Mouse (Mus musculus) midbrain, embryonic 14.5 days (tissue): ENCODE data around the gene Lhfpl5. TPM values are rescaled to one million over a fixed set of nuclear protein-coding genes. Genes with fewer than 3 reads are reported as not detected.

ENCODE experiments used
- ATAC-seq: fragments of 200-750 bp; cut with Nextera tagmentation; 2 replicates; pipeline ENCODE4 v1.8.0; 2017; ENCODE audit warnings: moderate number of reproducible peaks, moderate library complexity; ENCODE audit not compliant: low FRiP score, low TSS enrichment
- DNase-seq: peaks from one replicate; pipeline ENCODE4 v3.0.0-alpha.2; 2015
- H3K27ac ChIP-seq: fragments of 300-500 bp; sonication (generic); replicated peaks from 2 replicates; pipeline ENCODE4 v1.5.1; 2014; ENCODE audit warnings: mild to moderate bottlenecking, low read depth, low read length, moderate library complexity
- H3K27me3 ChIP-seq: fragments of 300-500 bp; sonication (generic); 2 replicates; pipeline ENCODE4 v1.6.1; 2014; ENCODE audit warnings: low read length, control low read depth, mixed read lengths; ENCODE audit not compliant: control insufficient read depth, insufficient read depth
- H3K36me3 ChIP-seq: fragments of 300-500 bp; sonication (generic); 2 replicates; pipeline ENCODE4 v1.6.1; 2014; ENCODE audit warnings: low read length, control low read depth; ENCODE audit not compliant: control insufficient read depth, insufficient read depth
- H3K4me1 ChIP-seq: fragments of 300-500 bp; sonication (generic); 2 replicates; pipeline ENCODE4 v1.6.1; 2014; ENCODE audit warnings: mild to moderate bottlenecking, antibody characterized with exemption, low read length, control low read depth; ENCODE audit not compliant: control insufficient read depth, insufficient read depth
- H3K4me2 ChIP-seq: fragments of 300-500 bp; sonication (generic); 2 replicates; pipeline ENCODE4 v1.6.1; 2014; ENCODE audit warnings: mild to moderate bottlenecking, low read length, moderate library complexity
- H3K4me3 ChIP-seq: fragments of 300-500 bp; sonication (generic); replicated peaks from 2 replicates; pipeline ENCODE4 v1.5.1; 2014; ENCODE audit warnings: low read depth, low read length
- H3K9ac ChIP-seq: fragments of 300-500 bp; sonication (generic); replicated peaks from 2 replicates; pipeline ENCODE4 v1.6.1; 2014; ENCODE audit warnings: mild to moderate bottlenecking, low read length, moderate library complexity
- H3K9me3 ChIP-seq: fragments of 300-500 bp; sonication (generic); 2 replicates; pipeline ENCODE4 v1.6.1; 2016; ENCODE audit warnings: low read length, control low read depth, mixed read lengths; ENCODE audit not compliant: control insufficient read depth
- WGBS: fragments of 180-500 bp; shearing (Covaris S2); extraction: QIAGEN DNeasy Blood & Tissue Kit; methylation state at CpG from one replicate; pipeline ENCODE4 v1.1.7; 2014; 5-methylcytosine and 5-hydroxymethylcytosine counted together
- polyA plus RNA-seq: library from polyadenylated mRNA; unstranded; fragments of >200 nt; fragmentation: Nextera tagmentation; extraction: Ambion mirVana; gene quantifications from 2 replicates; pipeline ENCODE4 v1.2.1, GENCODE M21; 2014

Lhfpl5 gene
- polyA plus RNA-seq, 1 experiment from 2014 or later = 7.1 TPM

DNA sequence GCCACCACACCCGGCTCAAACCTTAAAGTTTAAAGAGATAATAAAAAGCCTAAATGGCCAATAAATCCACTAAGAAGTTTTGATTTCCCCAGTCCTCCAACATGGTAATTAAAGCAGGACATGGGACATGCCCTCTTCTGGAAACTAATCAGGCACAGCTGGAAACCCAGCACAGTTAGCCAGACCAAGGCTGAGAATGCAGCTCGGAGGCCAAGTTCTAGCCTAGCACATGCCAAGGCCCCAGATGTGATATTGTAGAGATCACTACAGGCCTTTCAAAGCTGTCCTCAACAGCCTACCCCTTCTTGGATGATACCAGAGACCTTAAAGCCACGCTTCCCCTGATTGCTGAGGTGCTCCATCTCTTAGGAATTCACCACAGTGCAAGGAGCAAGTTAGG lies 11.1 kb downstream of the Lhfpl5 start:
- Histone ChIP-seq H3K9me3 (no peaks in the 10 kb centered on the region), H3K27ac (no peak overlapping the region), H3K4me1 (no peaks in the 10 kb centered on the region), H3K36me3 (peaks cover 39% of the 10 kb centered on the region), H3K4me3 (no peak overlapping the region), H3K27me3 (no peaks in the 10 kb centered on the region), H3K4me2 (no peak overlapping the region), H3K9ac (no peak overlapping the region)
- ATAC-seq = no peak
- WGBS = 89% methylated on average over 3 of the region's 3 CpGs
- no peak for DNase-seq

DNA sequence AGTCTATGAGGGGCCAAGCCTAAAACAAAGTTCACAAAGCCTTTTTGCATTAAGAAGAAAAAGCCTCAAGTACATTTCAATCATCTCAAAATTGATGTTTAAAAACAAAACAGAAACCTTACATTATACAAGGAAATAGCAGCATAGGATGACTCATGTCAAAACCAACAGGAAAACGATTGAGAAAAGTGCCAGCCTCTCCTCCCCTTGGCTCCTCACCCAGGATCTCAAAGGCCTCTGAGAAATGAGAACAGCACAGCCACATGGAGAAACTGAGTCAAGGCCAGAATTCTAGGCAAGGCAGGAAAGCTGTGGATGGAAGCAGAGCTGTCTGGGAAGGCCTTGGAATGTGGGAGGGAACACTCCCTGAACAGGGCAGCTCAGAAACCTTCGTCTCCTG lies 13.2 kb downstream of the Lhfpl5 start:
- H3K9ac ChIP-seq = no peak overlapping the region
- no peak for ATAC-seq
- 87% methylated on average over 2 of the region's 2 CpGs for WGBS
- H3K36me3 ChIP-seq = peaks cover 59% of the 10 kb centered on the region
- no peak overlapping the region for H3K4me2 ChIP-seq
- H3K9me3 ChIP-seq = no peaks in the 10 kb centered on the region
- no peak overlapping the region for H3K27ac ChIP-seq
- no peak for DNase-seq
- no peak overlapping the region for H3K4me3 ChIP-seq
- H3K27me3 ChIP-seq = no peaks in the 10 kb centered on the region
- no peaks in the 10 kb centered on the region for H3K4me1 ChIP-seq

DNA sequence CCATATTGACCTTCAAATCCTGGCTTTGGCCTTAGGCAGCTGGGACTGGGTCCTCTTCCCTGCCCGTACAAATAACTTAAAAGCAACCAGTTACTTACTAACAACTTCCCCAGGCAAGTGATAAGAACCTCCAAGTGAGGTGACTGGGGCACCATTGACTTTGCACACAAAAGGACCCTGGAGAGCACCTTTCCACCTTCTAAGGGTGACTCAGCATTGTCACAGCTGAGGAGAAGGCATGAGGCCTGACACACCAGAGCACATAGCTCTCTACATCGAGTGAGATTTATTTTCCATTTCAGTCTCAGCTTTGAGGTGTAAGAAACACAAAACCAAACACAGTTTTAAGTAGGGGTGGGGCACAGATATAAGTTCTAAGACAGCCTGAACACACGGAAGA lies 15.2 kb downstream of the Lhfpl5 start:
- no peak for ATAC-seq
- Histone ChIP-seq H3K4me2 (no peak overlapping the region), H3K4me3 (no peak overlapping the region), H3K27me3 (no peaks in the 10 kb centered on the region), H3K36me3 (peaks cover 69% of the 10 kb centered on the region), H3K9ac (no peak overlapping the region), H3K9me3 (no peaks in the 10 kb centered on the region), H3K4me1 (no peaks in the 10 kb centered on the region), H3K27ac (no peak overlapping the region)
- DNase-seq = no peak
- WGBS = 96% methylated on average over 3 of the region's 3 CpGs

DNA sequence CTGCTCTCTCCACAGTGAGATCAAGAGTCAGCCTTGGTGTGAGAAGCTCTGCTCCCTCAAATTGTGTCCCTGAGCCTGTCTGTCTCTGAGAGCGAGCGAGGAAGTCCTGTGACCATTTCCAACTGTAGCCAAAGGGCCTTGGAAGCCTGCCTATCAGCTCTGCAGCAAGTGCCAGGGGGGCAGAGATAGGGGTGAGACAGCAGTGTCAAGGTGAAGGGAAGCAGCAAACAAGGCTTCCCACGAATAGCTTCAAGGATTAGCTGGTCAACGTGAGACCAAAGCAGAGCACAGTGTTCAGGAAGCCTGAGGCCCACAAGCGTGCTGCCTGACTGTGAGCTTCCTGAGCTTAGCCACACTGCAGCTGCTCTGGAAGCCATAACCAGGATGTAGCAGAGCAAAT lies 16.0 kb downstream of the Lhfpl5 start:
- no peaks in the 10 kb centered on the region for H3K9me3 ChIP-seq
- no peaks in the 10 kb centered on the region for H3K27me3 ChIP-seq
- H3K4me1 ChIP-seq = no peaks in the 10 kb centered on the region
- H3K36me3 ChIP-seq = peaks cover 78% of the 10 kb centered on the region
- no peak for DNase-seq
- ATAC-seq = no peak
- no peak overlapping the region for H3K4me3 ChIP-seq
- no peak overlapping the region for H3K4me2 ChIP-seq
- no peak overlapping the region for H3K9ac ChIP-seq
- H3K27ac ChIP-seq = no peak overlapping the region
- 92% methylated on average over 5 of the region's 5 CpGs for WGBS

DNA sequence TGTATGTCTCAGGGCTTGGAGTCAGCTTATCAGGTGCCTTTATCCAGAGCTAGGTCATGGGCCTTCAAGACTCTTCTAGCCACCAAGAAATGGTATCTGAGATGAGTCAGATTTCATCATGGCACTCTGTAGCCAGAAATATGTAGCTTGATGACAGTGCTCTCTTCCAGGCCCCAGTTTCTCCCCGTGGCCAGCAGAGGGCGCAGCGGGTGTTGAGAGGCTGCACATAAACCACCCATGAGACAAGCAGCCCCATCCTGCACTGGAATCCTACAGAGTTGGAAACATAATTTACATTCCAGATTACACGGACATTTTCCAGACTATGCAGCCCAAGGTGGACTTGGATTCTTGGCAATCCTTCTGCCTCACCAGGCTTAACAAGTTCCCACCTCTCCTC lies 17.6 kb downstream of the Lhfpl5 start:
- 22% methylated on average over 4 of the region's 4 CpGs for WGBS
- Histone ChIP-seq H3K27ac (no peak overlapping the region), H3K36me3 (peaks cover 87% of the 10 kb centered on the region), H3K4me1 (no peaks in the 10 kb centered on the region), H3K4me2 (no peak overlapping the region), H3K27me3 (no peaks in the 10 kb centered on the region), H3K9ac (no peak overlapping the region), H3K4me3 (no peak overlapping the region), H3K9me3 (no peaks in the 10 kb centered on the region)
- DNase-seq = peak; percentile 86
- no peak for ATAC-seq

DNA sequence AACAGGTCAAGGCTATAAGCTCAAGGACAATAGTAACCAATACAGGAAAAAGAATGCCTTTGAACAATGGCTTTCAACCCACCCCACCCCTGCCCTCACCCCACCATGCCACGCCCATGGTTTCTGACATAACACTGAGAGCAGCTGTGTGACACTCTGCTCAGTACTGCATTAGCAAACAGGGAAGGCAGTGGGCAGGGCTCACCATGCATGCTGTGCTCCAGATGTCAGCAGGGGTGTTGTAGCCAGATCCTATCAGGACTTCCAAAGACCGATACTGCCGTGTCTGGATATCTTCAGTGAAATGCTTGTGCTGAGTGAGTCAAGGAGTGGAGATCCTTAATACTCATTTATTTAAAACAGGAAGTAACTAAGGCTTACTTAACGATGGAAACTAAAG lies 18.5 kb downstream of the Lhfpl5 start:
- DNase-seq (no peak), ATAC-seq (no peak)
- Histone ChIP-seq H3K4me2 (no peak overlapping the region), H3K9ac (no peak overlapping the region), H3K36me3 (peaks cover 86% of the 10 kb centered on the region), H3K9me3 (no peaks in the 10 kb centered on the region), H3K4me3 (no peak overlapping the region), H3K27me3 (no peaks in the 10 kb centered on the region), H3K27ac (no peak overlapping the region), H3K4me1 (no peaks in the 10 kb centered on the region)
- WGBS = 82% methylated on average over 4 of the region's 4 CpGs

DNA sequence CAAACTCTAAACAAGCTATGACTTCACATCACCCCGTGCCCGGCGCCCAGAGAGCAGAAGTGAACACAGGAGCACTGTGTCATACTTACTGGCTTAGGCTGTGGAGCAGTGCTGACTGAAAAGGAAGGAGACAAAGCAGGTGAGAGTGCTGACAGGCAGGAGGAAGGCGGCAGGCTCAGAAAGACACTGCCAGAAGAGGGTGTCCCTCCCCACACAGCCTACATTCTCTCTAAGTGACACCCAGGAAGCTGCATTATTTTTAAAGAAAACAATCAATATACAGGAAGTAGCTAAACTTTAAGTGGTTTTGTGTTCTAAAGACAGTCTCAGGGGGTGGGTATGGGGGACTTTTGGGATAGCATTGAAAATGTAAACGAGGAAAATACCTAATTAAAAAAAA lies 25.3 kb downstream of the Lhfpl5 start:
- WGBS = 94% methylated on average over 5 of the region's 5 CpGs
- H3K9me3 ChIP-seq = no peaks in the 10 kb centered on the region
- DNase-seq (no peak), ATAC-seq (no peak)
- no peaks in the 10 kb centered on the region for H3K27me3 ChIP-seq
- no peaks in the 10 kb centered on the region for H3K4me1 ChIP-seq
- no peak overlapping the region for H3K9ac ChIP-seq
- H3K4me2 ChIP-seq = no peak overlapping the region
- H3K27ac ChIP-seq = no peak overlapping the region
- peaks cover 91% of the 10 kb centered on the region for H3K36me3 ChIP-seq
- no peak overlapping the region for H3K4me3 ChIP-seq

DNA sequence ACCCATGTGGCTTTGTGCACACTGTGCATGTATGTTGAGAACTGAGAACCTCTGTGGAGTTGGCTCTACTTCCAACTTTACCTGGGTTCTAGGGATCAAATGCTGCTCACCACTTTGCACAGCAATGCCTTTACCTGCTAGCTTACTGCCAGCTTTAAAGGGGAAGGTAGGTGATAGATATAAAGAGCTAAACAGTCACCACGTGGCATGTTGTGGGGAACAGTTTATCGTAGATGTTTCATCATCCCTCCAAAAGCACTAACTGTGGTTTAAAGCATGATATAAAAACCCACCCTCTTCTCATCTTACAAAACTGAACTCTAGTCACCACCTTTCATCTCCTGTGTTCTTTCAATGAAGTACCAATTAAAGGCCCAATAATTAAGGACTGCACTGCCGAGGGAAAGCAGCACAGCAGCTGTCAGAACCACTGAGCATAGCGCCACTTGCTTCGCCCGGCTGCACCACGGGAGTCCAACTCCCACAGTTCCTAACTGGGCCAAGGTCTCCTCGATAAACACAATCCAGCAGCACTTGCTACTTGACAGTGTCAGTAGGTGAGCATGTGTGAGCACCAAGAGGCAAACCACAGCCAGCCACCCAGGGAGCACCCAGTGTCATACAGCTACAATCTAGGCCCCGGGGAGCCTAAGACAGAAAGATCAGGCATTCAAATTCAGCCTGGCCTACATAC lies 26.3 kb downstream of the Lhfpl5 start:
- H3K27me3 ChIP-seq = no peaks in the 10 kb centered on the region
- ATAC-seq = no peak
- WGBS = 91% methylated on average over 9 of the region's 9 CpGs

DNA sequence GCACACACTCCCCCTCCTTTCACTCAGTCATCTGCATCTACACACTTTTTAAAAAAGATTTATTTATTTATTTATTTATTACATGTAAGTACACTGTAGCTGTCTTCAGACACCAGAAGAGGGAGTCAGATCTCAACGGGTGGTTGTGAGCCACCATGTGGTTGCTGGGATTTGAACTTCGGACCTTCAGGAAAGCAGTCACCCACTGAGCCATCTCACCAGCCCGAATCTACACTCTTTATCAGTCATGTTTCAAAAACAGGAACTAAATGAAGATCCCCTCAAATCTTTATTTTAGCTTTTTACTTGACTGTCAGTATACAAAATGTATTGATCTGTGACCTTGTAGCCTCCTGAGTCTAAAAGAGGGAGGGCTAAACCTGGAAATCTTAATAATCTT lies 34.1 kb downstream of the Lhfpl5 start:
- Histone ChIP-seq H3K9ac (no peak overlapping the region), H3K36me3 (peaks cover 36% of the 10 kb centered on the region), H3K4me2 (no peak overlapping the region), H3K4me1 (no peaks in the 10 kb centered on the region), H3K27me3 (no peaks in the 10 kb centered on the region), H3K9me3 (no peaks in the 10 kb centered on the region), H3K27ac (no peak overlapping the region), H3K4me3 (no peak overlapping the region)
- ATAC-seq (no peak), DNase-seq (no peak)
- 86% methylated on average over 3 of the region's 3 CpGs for WGBS

More for the DNA sequence above, 26.3 kb downstream of the Lhfpl5 start:
- H3K9me3 ChIP-seq = no peaks in the 10 kb centered on the region
- H3K36me3 ChIP-seq = peaks cover 91% of the 10 kb centered on the region
- no peak overlapping the region for H3K4me3 ChIP-seq
- no peaks in the 10 kb centered on the region for H3K4me1 ChIP-seq
- H3K4me2 ChIP-seq = no peak overlapping the region
- H3K27ac ChIP-seq = no peak overlapping the region
- H3K9ac ChIP-seq = no peak overlapping the region
- no peak for DNase-seq
